Comparison of ENCODE assay signal across 7 mouse cellular contexts in genomic region chr11:115707313-115708208, GRCm38 (mm10). TPM values are rescaled to one million over a fixed set of nuclear protein-coding genes. Genes with fewer than 3 reads are reported as not detected.
DNase-seq lines count a peak whose midpoint lies in the region; ATAC-seq lines count a peak whose summit lies in the region.

No protein-coding gene starts in this region.

- H3K4me2 ChIP-seq in kidney, embryonic 15.5 days: peak overlapping the region; percentile 88

- peak overlapping the region; percentile 100 for H3K4me3 ChIP-seq in kidney, embryonic 15.5 days (replicated peaks)

- H3K27me3 ChIP-seq in kidney, embryonic 15.5 days: no peaks in the 10 kb centered on the region

- H3K36me3 ChIP-seq in kidney, embryonic 15.5 days: no peaks in the 10 kb centered on the region

- peak overlapping the region; percentile 93 for H3K27ac ChIP-seq in kidney, embryonic 15.5 days

- peaks cover 30% of the 10 kb centered on the region for H3K4me1 ChIP-seq in kidney, embryonic 15.5 days

- intact Hi-C loops in gastrocnemius, postnatal 14 days (cut with DNase I; ENCODE audit: low total_unique reads): no loop called here

- peak; percentile 68 for ATAC-seq in kidney, embryonic 15.5 days (replicated peaks; ENCODE audit: low FRiP score)

- H3K9me3 ChIP-seq in kidney, embryonic 15.5 days (replicated peaks): no peaks in the 10 kb centered on the region

- DNase-seq in CD8-positive naive resting alpha-beta T cell, adult 2 months (ENCODE audit: low read depth in 2 of 2, low spot score in 2 of 2): peak; percentile 29 to 46
- peak; percentile 62 for DNase-seq in Muller cell, postnatal 12 days (ENCODE audit: inconsistent ontology term)
- peak; percentile 48 to 56 for DNase-seq in cerebellum, postnatal 36 days
- peak; percentile 42 for DNase-seq in gastrocnemius, postnatal 14 days
- peak; percentile 52 for DNase-seq in lung, postnatal 36 days
- DNase-seq in spleen, adult 12 weeks (ENCODE audit: low spot score): peak; percentile 38

- WGBS in kidney, embryonic 15.5 days: under 1% methylated on average over 44 of the region's 44 CpGs

- H3K9ac ChIP-seq in kidney, embryonic 15.5 days: peak overlapping the region; percentile 99

RNA-seq across cellular contexts. Expression of gene Grb2, which starts 0.8 kb away (rescaled TPM):
- total RNA-seq in gastrocnemius, postnatal 14 days (2021): 10 to 100 TPM; 76.5 to 93.9 TPM
- 92.0 and 98.4 TPM in 2 replicates for polyA plus RNA-seq in kidney, embryonic 15.5 days (2015; fragmentation: Nextera tagmentation; extraction: Ambion mirVana)

RNA-seq across cellular contexts. Expression of gene Tmem94, which starts 57.7 kb away (rescaled TPM):
- total RNA-seq in gastrocnemius, postnatal 14 days (2021): 10 to 100 TPM; 52.7 to 61.5 TPM
- polyA plus RNA-seq in kidney, embryonic 15.5 days (2015; fragmentation: Nextera tagmentation; extraction: Ambion mirVana): 26.6 and 27.0 TPM in 2 replicates

Comparison
In these comparisons a context has a peak if more than half of its experiments do, and no peak if none do; other contexts are left out.
1. Peak in every context shown above with its lines: DNase-seq, ATAC-seq, H3K4me3 ChIP-seq and H3K27ac ChIP-seq.